Mouse (Mus musculus) liver, embryonic 13.5 days (tissue): ENCODE measurements around the gene Fam184b. TPM values are rescaled to one million over a fixed set of nuclear protein-coding genes. Genes with fewer than 3 reads are reported as not detected.

ENCODE experiments used
- ATAC-seq: fragments of 200-750 bp; cut with Nextera tagmentation; 2 replicates; pipeline ENCODE4 v1.8.0; 2017; ENCODE audit warnings: low read depth, mild to moderate bottlenecking, moderate number of reproducible peaks, moderate library complexity
- DNase-seq: peaks from one replicate; pipeline ENCODE4 v3.0.0; 2022
- H3K27ac ChIP-seq: fragments of 300-500 bp; sonication (generic); 2 replicates; pipeline ENCODE4 v1.5.1; 2015; ENCODE audit warnings: moderate library complexity, mild to moderate bottlenecking, inconsistent platforms
- H3K27me3 ChIP-seq: fragments of 300-500 bp; sonication (generic); 2 replicates; pipeline ENCODE4 v1.6.1; 2015; ENCODE audit warnings: mild to moderate bottlenecking, inconsistent platforms
- H3K36me3 ChIP-seq: fragments of 300-500 bp; sonication (generic); 2 replicates; pipeline ENCODE4 v1.6.1; 2015; ENCODE audit warnings: mild to moderate bottlenecking, inconsistent platforms
- H3K4me1 ChIP-seq: fragments of 300-500 bp; sonication (generic); replicated peaks from 2 replicates; pipeline ENCODE4 v1.6.1; 2015; ENCODE audit warnings: inconsistent platforms
- H3K4me2 ChIP-seq: fragments of 300-500 bp; sonication (generic); 2 replicates; pipeline ENCODE4 v1.6.1; 2015; ENCODE audit warnings: inconsistent platforms, mild to moderate bottlenecking, moderate library complexity
- H3K4me3 ChIP-seq: fragments of 300-500 bp; sonication (generic); replicated peaks from 2 replicates; pipeline ENCODE4 v1.5.1; 2015; ENCODE audit warnings: mild to moderate bottlenecking, inconsistent platforms
- H3K9ac ChIP-seq: fragments of 300-500 bp; sonication (generic); 2 replicates; pipeline ENCODE4 v1.6.1; 2015; ENCODE audit warnings: mild to moderate bottlenecking, inconsistent platforms
- H3K9me3 ChIP-seq: fragments of 300-500 bp; sonication (generic); replicated peaks from 2 replicates; pipeline ENCODE4 v1.6.1; 2016; ENCODE audit warnings: inconsistent platforms
- WGBS: fragments of 180-500 bp; shearing (Covaris S2); methylation state at CpG from one replicate; pipeline ENCODE4 v1.1.7; 2015; ENCODE audit not compliant: insufficient replicate concordance; 5-methylcytosine and 5-hydroxymethylcytosine counted together
- polyA plus RNA-seq: library from polyadenylated mRNA; unstranded; fragments of >200 nt; fragmentation: Nextera tagmentation; extraction: Ambion mirVana; gene quantifications from 2 replicates; pipeline ENCODE4 v1.2.1, GENCODE M21; 2015

Fam184b gene
- polyA plus RNA-seq, 1 experiment from 2014 or later, result 0.10 TPM

DNA sequence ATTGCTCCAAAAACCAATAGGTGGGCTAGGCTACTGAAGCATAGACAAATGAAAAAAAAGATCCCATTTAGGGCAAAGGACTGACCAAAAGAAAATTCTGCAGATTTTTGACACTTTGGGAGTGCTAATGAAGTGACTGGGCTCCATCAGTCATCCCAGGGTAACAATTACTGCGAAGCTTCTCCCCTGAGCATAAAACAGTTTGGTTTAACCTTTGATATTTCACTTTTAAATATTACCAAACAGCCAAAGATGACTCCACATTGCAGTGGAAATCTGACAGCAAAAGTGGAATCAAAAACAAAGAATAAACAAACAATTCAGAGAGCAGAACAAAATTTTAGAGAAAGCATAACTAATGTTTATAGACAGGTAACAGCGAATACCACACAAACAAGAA, 158.3 kb downstream of the Fam184b start:
- H3K9me3 ChIP-seq, result no peaks in the 10 kb centered on the region
- 67% methylated on average over 2 of the region's 2 CpGs for WGBS
- 0 out of 2 replicates have a peak, but pooled peaks cover 3% of the 10 kb centered on the region for H3K27me3 ChIP-seq
- no peaks in the 10 kb centered on the region for H3K4me1 ChIP-seq
- H3K9ac ChIP-seq, result no peak overlapping the region
- no peak overlapping the region for H3K4me3 ChIP-seq
- no peak overlapping the region for H3K4me2 ChIP-seq
- no peaks in the 10 kb centered on the region for H3K36me3 ChIP-seq
- H3K27ac ChIP-seq, result no peak overlapping the region
- no peak for DNase-seq
- no peak for ATAC-seq

GRCm38 (mm10) chr5:45480066-45480465, 159.3 kb downstream of the Fam184b start:
- Histone ChIP-seq H3K36me3 (no peaks in the 10 kb centered on the region), H3K4me2 (no peak overlapping the region), H3K4me3 (no peak overlapping the region), H3K27ac (no peak overlapping the region), H3K4me1 (no peaks in the 10 kb centered on the region), H3K9ac (no peak overlapping the region), H3K27me3 (0 out of 2 replicates have a peak, but pooled peaks cover 3% of the 10 kb centered on the region), H3K9me3 (no peaks in the 10 kb centered on the region)
- DNase-seq, result no peak
- ATAC-seq, result no peak
- WGBS, result 56% methylated on average over 1 of the region's 1 CpGs

Other genes starting within 250 kb of the Fam184b start
- 73.6 and 78.6 TPM in 2 replicates for gene Qdpr, start 189.4 kb downstream of the Fam184b start, polyA plus RNA-seq
- not detected in 2 replicates for gene Clrn2, start 185.9 kb downstream of the Fam184b start, polyA plus RNA-seq
- 55.3 and 65.7 TPM in 2 replicates for gene Lap3, start 146.2 kb downstream of the Fam184b start, polyA plus RNA-seq
- 129 and 133 TPM in 2 replicates for gene Med28, start 119.4 kb downstream of the Fam184b start, polyA plus RNA-seq
- 56.2 and 67.7 TPM in 2 replicates for gene Ncapg, start 30.3 kb upstream of the Fam184b start, polyA plus RNA-seq
- 6.3 and 7.1 TPM in 2 replicates for gene Lcorl, start 218.0 kb upstream of the Fam184b start, polyA plus RNA-seq